Mouse (Mus musculus) c-Kit-negative CD71-positive TER-119-positive erythroid progenitor cells, embryonic 14.5 days (primary cell): ENCODE results near the gene Fancl.

ENCODE experiments used
- DNase-seq: peaks from one replicate; pipeline ENCODE4 v3.0.0-alpha.2; 2013; ENCODE audit warnings: low read depth, low spot score

Gene Fancl

DNA sequence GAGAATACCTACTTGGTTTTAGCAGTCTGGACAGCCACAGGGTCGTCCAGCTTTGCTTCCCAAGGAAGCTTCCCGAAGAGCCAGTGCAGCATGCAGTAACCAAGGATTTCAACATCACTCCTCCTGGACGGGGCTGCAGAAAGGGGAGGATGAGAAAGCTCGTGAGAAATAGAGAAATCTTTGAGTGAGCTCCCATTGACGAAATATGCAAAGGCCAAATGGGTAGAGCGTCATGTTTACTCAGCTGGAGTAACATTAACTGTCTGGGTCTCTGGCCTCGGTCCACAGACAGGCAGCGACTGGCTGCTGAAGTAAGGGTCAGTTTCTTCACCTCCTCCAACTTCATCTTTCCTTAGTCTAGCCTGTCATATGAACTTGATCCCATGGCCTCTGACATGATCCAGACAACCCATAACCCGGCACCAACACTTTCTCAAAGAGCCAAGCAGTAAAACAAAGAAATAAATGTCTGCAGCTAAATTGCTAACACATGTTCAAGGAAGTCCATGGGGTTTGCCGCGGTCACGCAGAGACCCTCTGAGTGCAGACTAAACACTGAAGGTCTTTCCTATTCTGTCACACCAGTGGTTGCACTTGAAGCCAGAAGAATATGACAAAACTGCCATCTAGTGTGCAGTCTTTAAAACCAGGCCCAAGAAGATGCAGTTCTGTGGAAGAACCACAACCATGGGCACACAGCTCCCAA is 104.0 kb downstream of the Fancl start:
- no peak for DNase-seq

DNA sequence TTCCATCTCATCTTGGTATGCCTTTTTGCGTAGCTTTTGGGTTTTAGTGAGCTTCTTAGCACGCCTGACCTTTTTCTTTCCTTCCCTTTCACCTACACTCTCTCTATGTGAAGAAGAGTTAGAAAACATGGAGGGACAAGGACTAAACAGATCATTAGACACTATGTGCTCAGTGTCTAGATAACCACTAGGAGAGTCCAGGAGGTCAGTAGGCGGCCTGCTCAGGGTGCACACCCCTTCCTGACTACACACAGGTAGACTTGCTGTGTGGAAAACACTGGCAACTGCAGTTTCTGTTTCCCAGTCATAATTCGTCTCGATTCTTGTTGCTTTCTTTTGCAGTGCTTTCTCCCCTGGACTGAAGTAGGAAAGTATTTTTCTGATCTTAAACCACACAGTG is 110.0 kb downstream of the Fancl start:
- no peak for DNase-seq

DNA sequence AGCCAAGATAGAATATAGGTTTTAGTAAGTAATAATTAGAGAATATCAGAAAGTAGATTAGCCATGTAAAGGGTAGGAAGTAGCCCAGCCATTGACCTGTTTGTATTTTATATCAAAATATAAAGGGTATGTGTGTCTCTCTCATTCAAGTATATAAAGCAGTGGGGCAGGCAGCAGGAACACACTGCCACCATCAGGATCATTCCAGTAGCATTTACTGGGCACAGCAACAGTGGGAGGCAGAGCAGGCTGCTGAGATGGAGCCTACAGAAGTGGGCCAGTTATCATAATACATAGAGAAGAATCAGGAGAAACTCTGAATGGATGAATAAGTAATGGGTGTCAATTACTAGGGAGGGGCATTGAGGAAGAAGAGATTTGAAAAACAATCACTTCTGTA is 127.7 kb downstream of the Fancl start:
- no peak for DNase-seq

DNA sequence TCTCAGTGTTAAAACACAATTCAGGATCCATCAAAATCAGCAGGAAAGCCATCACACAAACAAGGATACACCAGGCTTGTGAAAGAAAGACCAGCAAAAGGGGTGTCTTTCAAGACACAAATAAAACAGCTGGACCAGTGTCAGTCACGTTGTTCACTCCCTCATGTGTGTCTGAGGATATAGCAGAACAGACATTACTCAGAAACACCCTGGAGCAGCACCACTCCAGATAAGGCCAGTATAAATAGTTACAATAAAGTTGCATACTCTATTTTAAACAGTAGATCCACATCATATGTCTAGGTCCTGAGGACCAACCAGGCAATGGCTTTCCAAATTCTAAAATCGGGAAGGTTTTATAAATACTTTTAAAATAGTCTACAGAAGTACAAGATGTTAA is 130.2 kb downstream of the Fancl start:
- no peak for DNase-seq

DNA sequence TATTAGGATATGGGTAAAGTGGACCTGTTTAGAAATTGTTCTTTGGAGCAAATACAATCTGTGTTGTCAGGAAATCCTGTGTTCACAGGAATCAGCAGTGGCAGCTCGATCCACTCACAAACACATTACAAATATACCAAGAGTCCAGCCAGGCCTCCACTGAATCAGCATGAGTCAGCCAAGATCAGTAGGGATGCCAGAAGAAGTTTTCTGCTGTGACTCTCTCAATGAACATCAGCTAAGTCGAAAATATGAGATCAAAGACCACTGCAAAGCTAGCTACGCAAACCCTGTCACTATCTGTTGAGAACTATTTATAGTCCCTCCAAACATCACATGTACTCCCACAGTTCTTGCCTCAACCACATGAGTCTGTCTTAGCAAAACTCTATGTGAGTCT is 133.1 kb downstream of the Fancl start:
- DNase-seq: no peak
